Mouse (Mus musculus) limb, embryonic 10.5 days (tissue): ENCODE data around the gene Spdye4c. TPM values are rescaled to one million over a fixed set of nuclear protein-coding genes. Genes with fewer than 3 reads are reported as not detected.

Experiments used
- DNase-seq: peaks from one replicate; pipeline ENCODE4 v3.0.0-alpha.2; 2017; ENCODE audit warnings: low spot score
- H3K27ac ChIP-seq: fragments of 300-500 bp; sonication (generic); 2 replicates; pipeline ENCODE4 v1.5.1; 2016; ENCODE audit warnings: mild to moderate bottlenecking
- H3K27me3 ChIP-seq: fragments of 300-500 bp; sonication (generic); 2 replicates; pipeline ENCODE4 v1.6.1; 2016; ENCODE audit warnings: low read depth, mild to moderate bottlenecking; ENCODE audit not compliant: poor library complexity, severe bottlenecking
- H3K36me3 ChIP-seq: fragments of 300-500 bp; sonication (generic); 2 replicates; pipeline ENCODE4 v1.6.1; 2016; ENCODE audit warnings: mild to moderate bottlenecking, moderate library complexity
- H3K4me1 ChIP-seq: fragments of 300-500 bp; sonication (generic); 2 replicates; pipeline ENCODE4 v1.6.1; 2016
- H3K4me3 ChIP-seq: fragments of 300-500 bp; sonication (generic); 2 replicates; pipeline ENCODE4 v1.5.1; 2016; ENCODE audit warnings: mild to moderate bottlenecking, moderate library complexity
- H3K9me3 ChIP-seq: fragments of 300-500 bp; sonication (generic); replicated peaks from 2 replicates; pipeline ENCODE4 v1.6.1; 2016; ENCODE audit warnings: mild to moderate bottlenecking
- WGBS: fragments of 180-500 bp; shearing (Covaris S2); methylation state at CpG from one replicate; pipeline ENCODE4 v1.1.7; 2016; 5-methylcytosine and 5-hydroxymethylcytosine counted together
- polyA plus RNA-seq: library from polyadenylated mRNA; unstranded; fragments of >200 nt; fragmentation: Nextera tagmentation; extraction: Ambion mirVana; gene quantifications from 2 replicates; pipeline ENCODE4 v1.2.1, GENCODE M21; 2016

The Spdye4c gene
- polyA plus RNA-seq, 1 experiment from 2014 or later = not detected

- Histone ChIP-seq H3K4me3 (no peak overlapping the region), H3K27me3 (no peaks in the 10 kb centered on the region), H3K27ac (peak overlapping the region; percentile 36), H3K9me3 (no peaks in the 10 kb centered on the region), H3K4me1 (peaks cover 37% of the 10 kb centered on the region), H3K36me3 (no peaks in the 10 kb centered on the region)
- 67% methylated on average over 8 of the region's 8 CpGs for WGBS
- DNase-seq = no peak
Observed at GRCm38 (mm10) chr2:128565904-128566303, 25.1 kb upstream of the Spdye4c start.

- Histone ChIP-seq H3K27ac (peak overlapping the region; percentile 36; the same call in 1 of the 2 replicates), H3K27me3 (no peaks in the 10 kb centered on the region), H3K9me3 (no peaks in the 10 kb centered on the region), H3K4me1 (peaks cover 40% of the 10 kb centered on the region), H3K36me3 (no peaks in the 10 kb centered on the region), H3K4me3 (no peak overlapping the region)
- DNase-seq = no peak
- WGBS = 71% methylated on average over 10 of the region's 10 CpGs
Observed at GRCm38 (mm10) chr2:128566304-128567147, 24.5 kb upstream of the Spdye4c start.

- H3K27ac ChIP-seq = no peak overlapping the region
- H3K4me1 ChIP-seq = peaks cover 40% of the 10 kb centered on the region
- no peaks in the 10 kb centered on the region for H3K27me3 ChIP-seq
- no peak overlapping the region for H3K4me3 ChIP-seq
- no peaks in the 10 kb centered on the region for H3K9me3 ChIP-seq
- 60% methylated on average over 6 of the region's 6 CpGs for WGBS
- no peaks in the 10 kb centered on the region for H3K36me3 ChIP-seq
- no peak for DNase-seq
Observed at GRCm38 (mm10) chr2:128568018-128568417, 23.0 kb upstream of the Spdye4c start.

- WGBS = 24% methylated on average over 4 of the region's 4 CpGs
- Histone ChIP-seq H3K4me1 (peaks cover 40% of the 10 kb centered on the region), H3K27ac (no peak overlapping the region), H3K27me3 (no peaks in the 10 kb centered on the region), H3K36me3 (no peaks in the 10 kb centered on the region), H3K9me3 (no peaks in the 10 kb centered on the region), H3K4me3 (no peak overlapping the region)
- no peak for DNase-seq
Observed at GRCm38 (mm10) chr2:128568490-128568889, 22.5 kb upstream of the Spdye4c start.

GRCm38 (mm10) chr2:128571001-128571400 is 20.0 kb upstream of the Spdye4c start:
- Histone ChIP-seq H3K27me3 (no peaks in the 10 kb centered on the region), H3K27ac (no peak overlapping the region), H3K36me3 (no peaks in the 10 kb centered on the region), H3K4me1 (peaks cover 40% of the 10 kb centered on the region), H3K9me3 (no peaks in the 10 kb centered on the region), H3K4me3 (no peak overlapping the region)
- 72% methylated on average over 4 of the region's 4 CpGs for WGBS
- DNase-seq = no peak

- no peak overlapping the region for H3K27ac ChIP-seq
- H3K36me3 ChIP-seq = no peaks in the 10 kb centered on the region
- no peaks in the 10 kb centered on the region for H3K9me3 ChIP-seq
- H3K27me3 ChIP-seq = no peaks in the 10 kb centered on the region
- DNase-seq = peak; percentile 85
- H3K4me3 ChIP-seq = no peak overlapping the region
- 56% methylated on average over 16 of the region's 16 CpGs for WGBS
- peaks cover 21% of the 10 kb centered on the region for H3K4me1 ChIP-seq
Observed at GRCm38 (mm10) chr2:128572726-128573624, 18.0 kb upstream of the Spdye4c start.

- no peaks in the 10 kb centered on the region for H3K27me3 ChIP-seq
- no peaks in the 10 kb centered on the region for H3K9me3 ChIP-seq
- no peak overlapping the region for H3K27ac ChIP-seq
- DNase-seq = no peak
- H3K4me3 ChIP-seq = no peak overlapping the region
- 73% methylated on average over 5 of the region's 5 CpGs for WGBS
- H3K4me1 ChIP-seq = no peaks in the 10 kb centered on the region
- no peaks in the 10 kb centered on the region for H3K36me3 ChIP-seq
Observed at GRCm38 (mm10) chr2:128582881-128583280, 8.1 kb upstream of the Spdye4c start.

GRCm38 (mm10) chr2:128592301-128592700 is 1.3 kb downstream of the Spdye4c start:
- H3K4me3 ChIP-seq = no peak overlapping the region
- no peaks in the 10 kb centered on the region for H3K4me1 ChIP-seq
- no peak for DNase-seq
- H3K27me3 ChIP-seq = no peaks in the 10 kb centered on the region
- no peaks in the 10 kb centered on the region for H3K9me3 ChIP-seq
- no peak overlapping the region for H3K27ac ChIP-seq
- no peaks in the 10 kb centered on the region for H3K36me3 ChIP-seq
- WGBS = 90% methylated on average over 7 of the region's 7 CpGs

- WGBS = 26% methylated on average over 2 of the region's 2 CpGs
- no peak overlapping the region for H3K4me3 ChIP-seq
- H3K27me3 ChIP-seq = no peaks in the 10 kb centered on the region; the same call in 1 of the 2 replicates
- no peaks in the 10 kb centered on the region for H3K9me3 ChIP-seq
- no peaks in the 10 kb centered on the region for H3K36me3 ChIP-seq
- H3K27ac ChIP-seq = no peak overlapping the region
- H3K4me1 ChIP-seq = no peaks in the 10 kb centered on the region
- no peak for DNase-seq
Observed at GRCm38 (mm10) chr2:128601534-128601933, 10.5 kb downstream of the Spdye4c start.

- peaks cover 52% of the 10 kb centered on the region for H3K36me3 ChIP-seq
- no peak for DNase-seq
- 81% methylated on average over 5 of the region's 5 CpGs for WGBS
Observed at GRCm38 (mm10) chr2:128609286-128609685, 18.3 kb downstream of the Spdye4c start.

GRCm38 (mm10) chr2:128611178-128611577 is 20.2 kb downstream of the Spdye4c start:
- Histone ChIP-seq H3K9me3 (no peaks in the 10 kb centered on the region), H3K27ac (no peak overlapping the region), H3K4me3 (no peak overlapping the region), H3K36me3 (peaks cover 71% of the 10 kb centered on the region), H3K4me1 (no peaks in the 10 kb centered on the region), H3K27me3 (no peaks in the 10 kb centered on the region)
- DNase-seq = peak; percentile 23
- WGBS = 93% methylated on average over 8 of the region's 8 CpGs

More at GRCm38 (mm10) chr2:128609286-128609685, 18.3 kb downstream of the Spdye4c start:
- no peaks in the 10 kb centered on the region for H3K27me3 ChIP-seq
- no peaks in the 10 kb centered on the region for H3K4me1 ChIP-seq
- no peaks in the 10 kb centered on the region for H3K9me3 ChIP-seq
- H3K4me3 ChIP-seq = no peak overlapping the region
- no peak overlapping the region for H3K27ac ChIP-seq

- no peaks in the 10 kb centered on the region for H3K4me1 ChIP-seq
- WGBS = 95% methylated on average over 7 of the region's 7 CpGs
- no peaks in the 10 kb centered on the region for H3K9me3 ChIP-seq
- H3K27ac ChIP-seq = no peak overlapping the region
- H3K27me3 ChIP-seq = no peaks in the 10 kb centered on the region
- DNase-seq = peak; percentile 20
- peaks cover 80% of the 10 kb centered on the region for H3K36me3 ChIP-seq
- no peak overlapping the region for H3K4me3 ChIP-seq
Observed at GRCm38 (mm10) chr2:128612275-128612674, 21.3 kb downstream of the Spdye4c start.

- Histone ChIP-seq H3K4me1 (no peaks in the 10 kb centered on the region), H3K9me3 (no peaks in the 10 kb centered on the region), H3K27me3 (no peaks in the 10 kb centered on the region), H3K36me3 (peaks cover 91% of the 10 kb centered on the region), H3K27ac (no peak overlapping the region), H3K4me3 (no peak overlapping the region)
- WGBS = 90% methylated on average over 5 of the region's 5 CpGs
- DNase-seq = peak; percentile 12
Observed at GRCm38 (mm10) chr2:128613365-128613764, 22.4 kb downstream of the Spdye4c start.
